Mouse (Mus musculus) limb, embryonic 14.5 days (tissue): Measurements from ENCODE around the gene Tmem259. TPM values are rescaled to one million over a fixed set of nuclear protein-coding genes. Genes with fewer than 3 reads are reported as not detected.

Source experiments
- ATAC-seq: fragments of 200-750 bp; cut with Nextera tagmentation; 2 replicates; pipeline ENCODE4 v1.8.0; 2017; ENCODE audit warnings: low read depth, moderate number of reproducible peaks, moderate TSS enrichment; ENCODE audit not compliant: low FRiP score
- DNase-seq: peaks from one replicate; pipeline ENCODE4 v3.0.0-alpha.2; 2015; ENCODE audit warnings: low spot score
- H3K27ac ChIP-seq: fragments of 300-500 bp; sonication (generic); replicated peaks from 2 replicates; pipeline ENCODE4 v1.5.1; 2014; ENCODE audit warnings: low read depth, mild to moderate bottlenecking, low read length, moderate library complexity, mixed read lengths
- H3K27me3 ChIP-seq: fragments of 300-500 bp; sonication (generic); 2 replicates; pipeline ENCODE4 v1.6.1; 2014; ENCODE audit warnings: low read length, mixed read lengths; ENCODE audit not compliant: control insufficient read depth, insufficient read depth
- H3K36me3 ChIP-seq: fragments of 300-500 bp; sonication (generic); 2 replicates; pipeline ENCODE4 v1.6.1; 2014; ENCODE audit warnings: mild to moderate bottlenecking, low read length, moderate library complexity, mixed read lengths; ENCODE audit not compliant: control insufficient read depth, insufficient read depth
- H3K4me1 ChIP-seq: fragments of 300-500 bp; sonication (generic); 2 replicates; pipeline ENCODE4 v1.6.1; 2014; ENCODE audit warnings: antibody characterized with exemption, low read length, mixed read lengths; ENCODE audit not compliant: control insufficient read depth, insufficient read depth
- H3K4me2 ChIP-seq: fragments of 300-500 bp; sonication (generic); replicated peaks from 2 replicates; pipeline ENCODE4 v1.6.1; 2014; ENCODE audit warnings: low read depth, mild to moderate bottlenecking, low read length, moderate library complexity; ENCODE audit not compliant: severe bottlenecking
- H3K4me3 ChIP-seq: fragments of 300-500 bp; sonication (generic); replicated peaks from 2 replicates; pipeline ENCODE4 v1.5.1; 2014; ENCODE audit warnings: low read length
- H3K9ac ChIP-seq: fragments of 300-500 bp; sonication (generic); 2 replicates; pipeline ENCODE4 v1.6.1; 2014; ENCODE audit warnings: mild to moderate bottlenecking, low read depth, low read length, moderate library complexity; ENCODE audit not compliant: severe bottlenecking
- H3K9me3 ChIP-seq: fragments of 300-500 bp; sonication (generic); 2 replicates; pipeline ENCODE4 v1.6.1; 2016; ENCODE audit warnings: low read length; ENCODE audit not compliant: control insufficient read depth
- POLR2A ChIP-seq: fragments of 200-500 bp; IDR thresholded peaks from 2 replicates; pipeline ENCODE4 v1.8.0; 2012; ENCODE audit warnings: inconsistent platforms, mild to moderate bottlenecking, moderate library complexity, borderline replicate concordance; ENCODE audit not compliant: insufficient read depth, insufficient read length; ENCODE audit errors: extremely low read depth
- WGBS: fragments of 180-500 bp; shearing (Covaris S2); extraction: QIAGEN DNeasy Blood & Tissue Kit; methylation state at CpG from one replicate; pipeline ENCODE4 v1.1.7; 2014; 5-methylcytosine and 5-hydroxymethylcytosine counted together
- polyA plus RNA-seq, 2 experiments: library from polyadenylated mRNA; depleted of rRNA in 1 of 2; stranded (reverse) in 1 of 2; unstranded in 1 of 2; fragments of >200 nt; fragmentation: Nextera tagmentation in 1 of 2; extraction: Ambion mirVana in 1 of 2; gene quantifications; 2 replicates each; pipeline versions ENCODE4 v1.2.1 to v1.2.3; 2012 to 2014

Gene Tmem259
- polyA plus RNA-seq, 2 experiments = 24.5 to 260 TPM

- 80% methylated on average over 5 of the region's 5 CpGs for WGBS
- H3K27ac ChIP-seq = no peak overlapping the region
- peaks cover 10% of the 10 kb centered on the region for H3K4me1 ChIP-seq
- DNase-seq = no peak
- ATAC-seq = no peak
- H3K9ac ChIP-seq = no peak overlapping the region
- no peak overlapping the region for H3K4me2 ChIP-seq
- H3K36me3 ChIP-seq = no peaks in the 10 kb centered on the region
- no peak overlapping the region for H3K4me3 ChIP-seq
- TF ChIP-seq POLR2A = no peak
- H3K9me3 ChIP-seq = no peaks in the 10 kb centered on the region
- no peaks in the 10 kb centered on the region for H3K27me3 ChIP-seq
Measured at GRCm38 (mm10) chr10:80023758-80024157, 39.6 kb upstream of the Tmem259 start.

- no peak for TF ChIP-seq POLR2A
- ATAC-seq = no peak
- H3K27ac ChIP-seq = no peak overlapping the region
- H3K27me3 ChIP-seq = no peaks in the 10 kb centered on the region
- no peak overlapping the region for H3K4me2 ChIP-seq
- no peak for DNase-seq
- H3K9me3 ChIP-seq = no peaks in the 10 kb centered on the region
- no peaks in the 10 kb centered on the region for H3K36me3 ChIP-seq
- 93% methylated on average over 8 of the region's 8 CpGs for WGBS
- peaks cover 10% of the 10 kb centered on the region for H3K4me1 ChIP-seq
- no peak overlapping the region for H3K4me3 ChIP-seq
- H3K9ac ChIP-seq = no peak overlapping the region
Measured at GRCm38 (mm10) chr10:80022806-80023205, 38.7 kb upstream of the Tmem259 start.

- Histone ChIP-seq H3K36me3 (no peaks in the 10 kb centered on the region), H3K4me2 (no peak overlapping the region), H3K4me3 (no peak overlapping the region), H3K9ac (no peak overlapping the region), H3K9me3 (no peaks in the 10 kb centered on the region), H3K27me3 (no peaks in the 10 kb centered on the region), H3K27ac (no peak overlapping the region), H3K4me1 (peaks cover 10% of the 10 kb centered on the region)
- DNase-seq (no peak), ATAC-seq (no peak)
- 94% methylated on average over 12 of the region's 12 CpGs for WGBS
- TF ChIP-seq POLR2A = no peak
Measured at GRCm38 (mm10) chr10:80022164-80022563, 38.0 kb upstream of the Tmem259 start.

- Histone ChIP-seq H3K4me1 (peaks cover 10% of the 10 kb centered on the region), H3K36me3 (no peaks in the 10 kb centered on the region), H3K27ac (no peak overlapping the region), H3K4me2 (no peak overlapping the region), H3K9me3 (no peaks in the 10 kb centered on the region), H3K27me3 (no peaks in the 10 kb centered on the region), H3K9ac (no peak overlapping the region), H3K4me3 (no peak overlapping the region)
- no peak for ATAC-seq
- no peak for TF ChIP-seq POLR2A
- DNase-seq = no peak
- 84% methylated on average over 13 of the region's 13 CpGs for WGBS
Measured at GRCm38 (mm10) chr10:80021320-80021641, 37.2 kb upstream of the Tmem259 start.

GRCm38 (mm10) chr10:80020603-80021319, 36.6 kb upstream of the Tmem259 start:
- no peak overlapping the region for H3K4me3 ChIP-seq
- no peak for ATAC-seq
- peaks cover 10% of the 10 kb centered on the region for H3K4me1 ChIP-seq
- DNase-seq = no peak
- H3K9ac ChIP-seq = no peak overlapping the region
- H3K4me2 ChIP-seq = no peak overlapping the region
- H3K9me3 ChIP-seq = no peaks in the 10 kb centered on the region
- no peak for TF ChIP-seq POLR2A
- H3K36me3 ChIP-seq = no peaks in the 10 kb centered on the region
- H3K27ac ChIP-seq = no peak overlapping the region
- H3K27me3 ChIP-seq = peaks cover 3% of the 10 kb centered on the region
- whole genome bisulfite sequencing = 84% methylated on average over 18 of the region's 18 CpGs
